Mouse (Mus musculus) WW6 (cell line): ENCODE results near the gene Rasgef1b.

Source experiments
- DNase-seq: peaks from one replicate; pipeline ENCODE4 v3.0.0-alpha.2; 2013; ENCODE audit warnings: low read depth, low spot score

Gene Rasgef1b

GRCm38 (mm10) chr5:99451416-99451815, 277.4 kb downstream of the Rasgef1b start:
- no peak for DNase-seq

GRCm38 (mm10) chr5:99450994-99451393, 277.9 kb downstream of the Rasgef1b start:
- no peak for DNase-seq

GRCm38 (mm10) chr5:99450463-99450862, 278.4 kb downstream of the Rasgef1b start:
- DNase-seq: no peak

GRCm38 (mm10) chr5:99447481-99447880, 281.4 kb downstream of the Rasgef1b start:
- DNase-seq: no peak

- no peak for DNase-seq
Measured at GRCm38 (mm10) chr5:99445242-99445641, 283.6 kb downstream of the Rasgef1b start.

- no peak for DNase-seq
Measured at GRCm38 (mm10) chr5:99444777-99445176, 284.1 kb downstream of the Rasgef1b start.

- DNase-seq: no peak
Measured at GRCm38 (mm10) chr5:99440109-99440508, 288.8 kb downstream of the Rasgef1b start.

GRCm38 (mm10) chr5:99438526-99438925, 290.3 kb downstream of the Rasgef1b start:
- no peak for DNase-seq

GRCm38 (mm10) chr5:99434226-99434625, 294.6 kb downstream of the Rasgef1b start:
- no peak for DNase-seq

- no peak for DNase-seq
Measured at GRCm38 (mm10) chr5:99432471-99432870, 296.4 kb downstream of the Rasgef1b start.

GRCm38 (mm10) chr5:99429273-99429672, 299.6 kb downstream of the Rasgef1b start:
- no peak for DNase-seq

GRCm38 (mm10) chr5:99428648-99429047, 300.2 kb downstream of the Rasgef1b start:
- no peak for DNase-seq

GRCm38 (mm10) chr5:99423271-99423670, 305.6 kb downstream of the Rasgef1b start:
- no peak for DNase-seq

GRCm38 (mm10) chr5:99422856-99423255, 306.0 kb downstream of the Rasgef1b start:
- no peak for DNase-seq

- no peak for DNase-seq
Measured at GRCm38 (mm10) chr5:99422092-99422491, 306.8 kb downstream of the Rasgef1b start.

GRCm38 (mm10) chr5:99419872-99420271, 309.0 kb downstream of the Rasgef1b start:
- DNase-seq: no peak

GRCm38 (mm10) chr5:99416902-99417301, 312.0 kb downstream of the Rasgef1b start:
- no peak for DNase-seq

- no peak for DNase-seq
Measured at GRCm38 (mm10) chr5:99415676-99416075, 313.2 kb downstream of the Rasgef1b start.

- no peak for DNase-seq
Measured at GRCm38 (mm10) chr5:99415049-99415448, 313.8 kb downstream of the Rasgef1b start.

- no peak for DNase-seq
Measured at GRCm38 (mm10) chr5:99414293-99414692, 314.6 kb downstream of the Rasgef1b start.

GRCm38 (mm10) chr5:99413851-99414250, 315.0 kb downstream of the Rasgef1b start:
- no peak for DNase-seq

- no peak for DNase-seq
Measured at GRCm38 (mm10) chr5:99413391-99413790, 315.5 kb downstream of the Rasgef1b start.

GRCm38 (mm10) chr5:99404403-99405170, 324.3 kb downstream of the Rasgef1b start:
- DNase-seq: no peak

- DNase-seq: no peak
Measured at GRCm38 (mm10) chr5:99403325-99403724, 325.5 kb downstream of the Rasgef1b start.
